Mouse (Mus musculus) liver, embryonic 16.5 days (tissue): Measurements from ENCODE around the gene Olfr1193. TPM values are rescaled to one million over a fixed set of nuclear protein-coding genes. Genes with fewer than 3 reads are reported as not detected.
"Not testable (repeated sequence)": the region's sequence is repeated elsewhere in the genome, so short reads cannot be mapped to it uniquely, and the experiment has no call there.

ENCODE experiments used
- ATAC-seq: fragments of 200-750 bp; cut with Nextera tagmentation; 2 replicates; pipeline ENCODE4 v1.8.0; 2017; ENCODE audit warnings: low read depth, mild to moderate bottlenecking, moderate number of reproducible peaks, moderate library complexity
- H3K27ac ChIP-seq: fragments of 300-500 bp; sonication (generic); 2 replicates; pipeline ENCODE4 v1.5.1; 2014; ENCODE audit warnings: mild to moderate bottlenecking, low read length
- H3K27me3 ChIP-seq: fragments of 300-500 bp; sonication (generic); 2 replicates; pipeline ENCODE4 v1.6.1; 2014; ENCODE audit warnings: low read depth, low read length, mixed read lengths; ENCODE audit not compliant: control insufficient read depth, insufficient read depth
- H3K36me3 ChIP-seq: fragments of 300-500 bp; sonication (generic); 2 replicates; pipeline ENCODE4 v1.6.1; 2014; ENCODE audit warnings: mild to moderate bottlenecking; ENCODE audit not compliant: control insufficient read depth, insufficient read depth
- H3K4me1 ChIP-seq: fragments of 300-500 bp; sonication (generic); 2 replicates; pipeline ENCODE4 v1.6.1; 2014; ENCODE audit warnings: low read depth, low read length, mixed read lengths; ENCODE audit not compliant: control insufficient read depth
- H3K4me2 ChIP-seq: fragments of 300-500 bp; sonication (generic); 2 replicates; pipeline ENCODE4 v1.6.1; 2014; ENCODE audit warnings: low read depth, low read length, mixed read lengths
- H3K4me3 ChIP-seq: fragments of 300-500 bp; sonication (generic); 2 replicates; pipeline ENCODE4 v1.5.1; 2014; ENCODE audit warnings: low read depth, mild to moderate bottlenecking, low read length
- H3K9ac ChIP-seq: fragments of 300-500 bp; sonication (generic); 2 replicates; pipeline ENCODE4 v1.6.1; 2014; ENCODE audit warnings: low read depth, low read length
- H3K9me3 ChIP-seq: fragments of 300-500 bp; sonication (generic); replicated peaks from 2 replicates; pipeline ENCODE4 v1.6.1; 2016; ENCODE audit warnings: low read length; ENCODE audit not compliant: control insufficient read depth
- WGBS: fragments of 180-500 bp; shearing (Covaris S2); extraction: QIAGEN DNeasy Blood & Tissue Kit; methylation state at CpG from one replicate; pipeline ENCODE4 v1.1.7; 2014; ENCODE audit not compliant: insufficient replicate concordance; 5-methylcytosine and 5-hydroxymethylcytosine counted together
- polyA plus RNA-seq: library from polyadenylated mRNA; unstranded; fragments of >200 nt; fragmentation: Nextera tagmentation; extraction: Ambion mirVana; gene quantifications from 2 replicates; pipeline ENCODE4 v1.2.1, GENCODE M21; 2015

Olfr1193 gene
- polyA plus RNA-seq, result not detected in 2 replicates

DNA sequence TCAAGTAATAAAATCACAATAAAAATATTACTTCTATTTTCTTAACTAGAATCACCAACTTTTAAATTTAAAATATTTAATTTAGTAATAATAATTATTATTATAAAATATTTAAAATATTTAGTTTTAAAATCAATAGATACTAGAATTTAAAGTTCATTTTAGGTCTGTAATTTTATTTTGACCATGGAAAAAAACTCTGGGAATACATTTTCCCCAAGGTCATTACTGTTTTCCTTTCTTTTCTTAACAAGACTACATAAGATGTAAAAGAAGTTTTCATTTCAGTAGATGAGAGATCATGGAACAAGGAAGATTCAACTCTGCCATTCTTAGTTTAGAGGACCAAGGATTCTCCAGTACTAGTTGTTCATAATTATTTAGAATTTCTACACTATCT is at the start of gene Olfr1193:
TSS of gene Olfr1193 (plus strand) at position 301 of the 400 bp plus-strand sequence.
- H3K9ac ChIP-seq, H3K27me3 ChIP-seq, H3K4me2 ChIP-seq, H3K27ac ChIP-seq, ATAC-seq, H3K4me3 ChIP-seq, H3K4me1 ChIP-seq, H3K36me3 ChIP-seq, H3K9me3 ChIP-seq: not testable (repeated sequence)

DNA sequence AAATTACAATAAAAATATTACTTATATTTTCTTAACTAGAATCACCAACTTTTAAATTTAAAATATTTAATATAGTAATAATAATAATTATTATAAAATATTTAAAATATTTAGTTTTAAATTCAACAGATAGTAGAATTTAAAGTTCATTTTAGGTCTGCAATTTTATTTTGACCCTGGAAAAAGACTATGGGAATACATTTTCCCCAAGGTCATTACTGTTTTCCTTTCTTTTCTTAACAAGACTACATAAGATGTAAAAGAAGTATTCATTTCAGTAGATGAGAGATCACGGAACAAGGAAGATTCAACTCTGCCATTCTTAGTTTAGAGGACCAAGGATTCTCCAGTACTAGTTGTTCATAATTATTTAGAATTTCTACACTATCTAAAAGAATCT is 35.2 kb upstream of the Olfr1193 start, which contains the start of gene Olfr1191-ps1:
TSS of gene Olfr1191-ps1 (plus strand) at position 301 of the 400 bp plus-strand sequence.
- not testable (repeated sequence) for H3K9ac ChIP-seq, H3K27ac ChIP-seq, H3K4me3 ChIP-seq, H3K36me3 ChIP-seq, H3K4me1 ChIP-seq, ATAC-seq, H3K9me3 ChIP-seq, H3K4me2 ChIP-seq, H3K27me3 ChIP-seq
- WGBS, result 61% methylated on average over 1 of the region's 1 CpGs

DNA sequence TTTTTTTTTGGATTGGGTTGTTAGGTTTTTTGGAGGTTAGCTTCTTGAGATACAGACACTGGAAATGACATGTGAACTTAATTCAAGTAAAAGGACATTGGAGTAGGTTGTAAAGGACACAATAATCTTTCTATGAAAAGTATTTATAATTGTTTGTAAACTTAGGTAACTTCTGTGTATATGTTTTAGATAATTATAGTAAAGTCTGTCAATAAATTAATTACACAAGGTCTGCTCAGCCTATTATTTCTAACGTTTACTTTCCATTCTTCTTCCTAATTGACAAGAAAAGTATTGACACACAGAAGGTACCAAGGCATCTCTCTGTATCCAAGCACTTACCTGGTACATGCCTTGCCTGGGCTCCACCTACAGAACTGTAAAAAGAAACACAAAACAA is 27.2 kb upstream of the Olfr1193 start, which contains the start of gene Olfr1192-ps1:
TSS of gene Olfr1192-ps1 (plus strand) at position 301 of the 400 bp plus-strand sequence.
- H3K4me3 ChIP-seq, result no peak within 1 kb of the TSS
- H3K4me1 ChIP-seq, result no peaks in the 10 kb centered on the region
- ATAC-seq, result no peak
- no peaks in the 10 kb centered on the region for H3K36me3 ChIP-seq
- H3K27ac ChIP-seq, result no peak within 1 kb of the TSS
- no peaks in the 10 kb centered on the region for H3K27me3 ChIP-seq
- H3K9ac ChIP-seq, result no peak within 1 kb of the TSS
- WGBS, result 27% methylated on average over 1 of the region's 1 CpGs
- H3K9me3 ChIP-seq, result no peaks in the 10 kb centered on the region
- H3K4me2 ChIP-seq, result no peak within 1 kb of the TSS

DNA sequence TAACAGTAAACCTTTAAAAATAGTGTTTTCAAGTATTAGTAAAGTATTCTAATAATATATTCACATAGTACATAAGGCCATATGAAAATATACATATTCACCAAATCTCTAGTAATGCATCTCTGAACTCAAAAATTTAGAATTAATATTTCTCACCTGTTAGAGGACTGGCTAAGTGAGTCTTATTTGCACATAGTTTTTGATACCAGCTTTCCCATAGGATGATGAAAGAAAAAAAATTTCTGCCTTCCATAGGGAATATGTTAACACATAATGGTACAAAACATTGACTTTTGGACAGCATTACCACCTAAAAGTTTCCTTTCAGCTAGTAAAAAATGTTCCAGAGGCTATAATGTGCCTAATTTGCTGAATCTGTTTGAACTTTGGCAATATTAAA is 13.7 kb downstream of the Olfr1193 start, which contains the start of gene Olfr1195:
TSS of gene Olfr1195 (minus strand) at position 101 of the 400 bp plus-strand sequence.
- Histone ChIP-seq H3K27me3 (no peaks in the 10 kb centered on the region), H3K9me3 (no peaks in the 10 kb centered on the region), H3K36me3 (no peaks in the 10 kb centered on the region), H3K27ac (no peak within 1 kb of the TSS), H3K9ac (no peak within 1 kb of the TSS), H3K4me1 (no peaks in the 10 kb centered on the region), H3K4me2 (no peak within 1 kb of the TSS), H3K4me3 (no peak within 1 kb of the TSS)
- no peak for ATAC-seq

DNA sequence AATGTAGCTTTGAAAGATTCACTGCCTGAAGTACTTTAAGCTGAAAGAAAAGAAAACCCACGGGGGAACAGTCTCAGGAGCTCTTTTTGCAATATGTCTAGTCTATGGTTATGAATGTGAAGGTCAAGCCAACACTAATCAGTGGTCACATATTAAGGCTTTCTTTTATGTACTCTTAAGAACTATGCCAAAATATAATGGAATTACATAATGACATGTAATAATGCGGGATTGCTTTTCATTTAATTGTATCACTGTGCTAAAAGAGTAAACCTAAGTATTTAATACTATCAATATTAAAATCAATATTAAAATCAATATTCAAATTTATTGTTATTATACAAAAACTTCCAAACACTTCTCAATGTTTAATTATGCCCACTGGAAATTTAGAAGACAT is 29.1 kb downstream of the Olfr1193 start, which contains the start of gene Olfr1196:
TSS of gene Olfr1196 (minus strand) at position 101 of the 400 bp plus-strand sequence.
- WGBS, result 55% methylated on average over 2 of the region's 2 CpGs
- no peaks in the 10 kb centered on the region for H3K4me1 ChIP-seq
- ATAC-seq, result no peak
- H3K9ac ChIP-seq, result no peak within 1 kb of the TSS
- no peak within 1 kb of the TSS for H3K4me2 ChIP-seq
- no peak within 1 kb of the TSS for H3K27ac ChIP-seq
- H3K4me3 ChIP-seq, result no peak within 1 kb of the TSS
- H3K27me3 ChIP-seq, result no peaks in the 10 kb centered on the region
- H3K9me3 ChIP-seq, result no peaks in the 10 kb centered on the region
- no peaks in the 10 kb centered on the region for H3K36me3 ChIP-seq

Other genes starting within 250 kb of the Olfr1193 start
- gene Olfr1181, start 249.5 kb upstream of the Olfr1193 start, polyA plus RNA-seq, result not detected in 2 replicates
- not detected in 2 replicates for gene Gm13757, start 226.5 kb upstream of the Olfr1193 start, polyA plus RNA-seq
- not detected in 2 replicates for gene Olfr1183, start 220.8 kb upstream of the Olfr1193 start, polyA plus RNA-seq
- not detected in 2 replicates for gene Olfr1184, start 192.0 kb upstream of the Olfr1193 start, polyA plus RNA-seq
- gene Olfr1185-ps1, start 182.3 kb upstream of the Olfr1193 start, polyA plus RNA-seq, result not detected in 2 replicates
- gene Olfr1186, start 157.1 kb upstream of the Olfr1193 start, polyA plus RNA-seq, result not detected in 2 replicates
- gene Olfr1188, start 118.7 kb upstream of the Olfr1193 start, polyA plus RNA-seq, result not detected in 2 replicates
- not detected in 2 replicates for gene Olfr1189, start 89.2 kb upstream of the Olfr1193 start, polyA plus RNA-seq
- not detected in 2 replicates for gene Olfr1191-ps1, start 35.1 kb upstream of the Olfr1193 start, polyA plus RNA-seq
- not detected in 2 replicates for gene Olfr1192-ps1, start 27.1 kb upstream of the Olfr1193 start, polyA plus RNA-seq
- not detected in 2 replicates for gene Olfr1195, start 13.6 kb downstream of the Olfr1193 start, polyA plus RNA-seq
- gene Olfr1196, start 29.0 kb downstream of the Olfr1193 start, polyA plus RNA-seq, result not detected in 2 replicates
- not detected in 2 replicates for gene Olfr1197, start 56.7 kb downstream of the Olfr1193 start, polyA plus RNA-seq
- not detected in 2 replicates for gene Olfr1198, start 75.7 kb downstream of the Olfr1193 start, polyA plus RNA-seq
- gene Olfr1199, start 84.8 kb downstream of the Olfr1193 start, polyA plus RNA-seq, result not detected in 2 replicates
- gene Olfr1200, start 94.9 kb downstream of the Olfr1193 start, polyA plus RNA-seq, result not detected in 2 replicates
- not detected in 2 replicates for gene Olfr1201, start 117.4 kb downstream of the Olfr1193 start, polyA plus RNA-seq
- gene Olfr1202, start 138.9 kb downstream of the Olfr1193 start, polyA plus RNA-seq, result not detected in 2 replicates
- not detected in 2 replicates for gene Olfr1205, start 154.1 kb downstream of the Olfr1193 start, polyA plus RNA-seq
- gene Olfr1204, start 173.7 kb downstream of the Olfr1193 start, polyA plus RNA-seq, result not detected in 2 replicates
- gene Olfr1206, start 187.6 kb downstream of the Olfr1193 start, polyA plus RNA-seq, result not detected in 2 replicates
- gene Olfr1208, start 226.7 kb downstream of the Olfr1193 start, polyA plus RNA-seq, result not detected in 2 replicates
- not detected in 2 replicates for gene Olfr1209, start 239.5 kb downstream of the Olfr1193 start, polyA plus RNA-seq